Mouse (Mus musculus) lung, postnatal 0 days (tissue): Measurements from ENCODE around the gene Gpr171. TPM values are rescaled to one million over a fixed set of nuclear protein-coding genes. Genes with fewer than 3 reads are reported as not detected.
"Not testable (repeated sequence)": the region's sequence is repeated elsewhere in the genome, so short reads cannot be mapped to it uniquely, and the experiment has no call there.

ENCODE experiments used
- ATAC-seq: fragments of 200-750 bp; cut with Nextera tagmentation; 2 replicates; pipeline ENCODE4 v1.8.0; 2017; ENCODE audit warnings: moderate library complexity
- DNase-seq: peaks from one replicate; pipeline ENCODE4 v3.0.0-alpha.2; 2016; ENCODE audit warnings: low spot score
- H3K27ac ChIP-seq: fragments of 300-500 bp; sonication (generic); 2 replicates; pipeline ENCODE4 v1.5.1; 2014; ENCODE audit warnings: antibody characterized with exemption, mild to moderate bottlenecking, low read length, mixed read lengths
- H3K27me3 ChIP-seq: fragments of 300-500 bp; sonication (generic); replicated peaks from 2 replicates; pipeline ENCODE4 v1.6.1; 2014; ENCODE audit warnings: low read length, mixed read lengths; ENCODE audit not compliant: insufficient read depth
- H3K36me3 ChIP-seq: fragments of 300-500 bp; sonication (generic); 2 replicates; pipeline ENCODE4 v1.6.1; 2014; ENCODE audit warnings: low read length, mixed read lengths; ENCODE audit not compliant: insufficient read depth
- H3K4me1 ChIP-seq: fragments of 300-500 bp; sonication (generic); 2 replicates; pipeline ENCODE4 v1.6.1; 2014; ENCODE audit warnings: antibody characterized with exemption, low read depth, low read length, mixed read lengths; ENCODE audit not compliant: insufficient read depth
- H3K4me2 ChIP-seq: fragments of 300-500 bp; sonication (generic); replicated peaks from 2 replicates; pipeline ENCODE4 v1.6.1; 2014; ENCODE audit warnings: low read depth, mild to moderate bottlenecking, low read length, moderate library complexity, mixed read lengths
- H3K4me3 ChIP-seq: fragments of 300-500 bp; sonication (generic); 2 replicates; pipeline ENCODE4 v1.5.1; 2014; ENCODE audit warnings: low read depth, low read length
- H3K9ac ChIP-seq: fragments of 300-500 bp; sonication (generic); replicated peaks from 2 replicates; pipeline ENCODE4 v1.6.1; 2014; ENCODE audit warnings: low read depth, mild to moderate bottlenecking
- H3K9me3 ChIP-seq: fragments of 300-500 bp; sonication (generic); 2 replicates; pipeline ENCODE4 v1.6.1; 2016; ENCODE audit warnings: low read length, mixed read lengths
- CTCF ChIP-seq: IDR thresholded peaks from 2 replicates; pipeline ENCODE4 v1.5.1; 2016; ENCODE audit warnings: antibody characterized with exemption, mild to moderate bottlenecking
- EP300 ChIP-seq: IDR thresholded peaks from 2 replicates; pipeline ENCODE4 v1.6.1; 2016; ENCODE audit warnings: antibody characterized with exemption, mild to moderate bottlenecking, control low read depth
- WGBS: fragments of 180-500 bp; shearing (Covaris S2); extraction: QIAGEN DNeasy Blood & Tissue Kit; methylation state at CpG from one replicate; pipeline ENCODE4 v1.1.7; 2014; 5-methylcytosine and 5-hydroxymethylcytosine counted together
- polyA plus RNA-seq: library from polyadenylated mRNA; unstranded; fragments of >200 nt; fragmentation: Nextera tagmentation; extraction: Ambion mirVana; gene quantifications from 2 replicates; pipeline ENCODE4 v1.2.1, GENCODE M21; 2015

Gpr171 gene
- polyA plus RNA-seq, 1 experiment from 2014 or later = 1.1 TPM

- no peaks in the 10 kb centered on the region for H3K9me3 ChIP-seq
- H3K36me3 ChIP-seq = no peaks in the 10 kb centered on the region
- no peak overlapping the region; the same call in 1 of the 2 replicates for H3K4me2 ChIP-seq
- ATAC-seq = no peak
- WGBS = 47% methylated on average over 7 of the region's 7 CpGs
- TF ChIP-seq EP300 (no peak), CTCF (no peak)
- no peak for DNase-seq
- H3K4me1 ChIP-seq = no peaks in the 10 kb centered on the region
- no peak overlapping the region for H3K9ac ChIP-seq
- no peak overlapping the region for H3K4me3 ChIP-seq
- no peak overlapping the region for H3K27ac ChIP-seq
- H3K27me3 ChIP-seq = no peaks in the 10 kb centered on the region
Observed at GRCm38 (mm10) chr3:59121780-59122449, 20.3 kb upstream of the Gpr171 start.

DNA sequence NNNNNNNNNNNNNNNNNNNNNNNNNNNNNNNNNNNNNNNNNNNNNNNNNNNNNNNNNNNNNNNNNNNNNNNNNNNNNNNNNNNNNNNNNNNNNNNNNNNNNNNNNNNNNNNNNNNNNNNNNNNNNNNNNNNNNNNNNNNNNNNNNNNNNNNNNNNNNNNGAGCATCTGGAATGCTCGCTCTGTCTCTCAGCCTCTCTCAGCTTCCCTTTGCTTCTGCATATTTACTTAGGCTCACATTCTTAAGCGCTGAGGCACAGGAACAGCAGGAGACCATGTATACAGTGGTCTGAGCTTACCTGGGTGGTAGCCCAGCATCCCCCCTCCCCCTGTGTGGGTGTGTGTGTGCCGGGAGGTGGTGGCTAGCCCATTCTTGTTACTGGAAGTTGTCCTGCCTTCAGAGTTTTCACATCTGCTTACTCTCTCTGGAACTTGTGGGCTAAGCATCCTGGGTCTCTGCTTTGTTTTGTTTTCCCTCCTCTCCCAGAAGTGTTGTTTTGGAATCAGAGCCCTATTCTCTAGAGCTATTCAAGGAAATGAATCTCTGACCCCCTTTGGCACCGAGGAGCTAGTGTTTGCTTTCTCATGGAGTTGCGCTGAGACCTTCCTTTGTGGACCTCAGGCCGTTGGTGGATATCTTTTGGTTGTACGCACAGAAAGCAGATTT, 19.6 kb upstream of the Gpr171 start:
- Histone ChIP-seq H3K27ac (no peak overlapping the region), H3K9me3 (no peaks in the 10 kb centered on the region), H3K9ac (no peak overlapping the region), H3K27me3 (no peaks in the 10 kb centered on the region), H3K4me1 (no peaks in the 10 kb centered on the region), H3K4me2 (no peak overlapping the region; the same call in 1 of the 2 replicates), H3K4me3 (no peak overlapping the region), H3K36me3 (no peaks in the 10 kb centered on the region)
- peak; percentile 42 for ATAC-seq
- 25% methylated on average over 7 of the region's 7 CpGs for WGBS
- DNase-seq = no peak
- TF ChIP-seq EP300 (no peak), CTCF (no peak)

GRCm38 (mm10) chr3:59113973-59114517, 12.4 kb upstream of the Gpr171 start:
- ATAC-seq = peak; percentile 33; the same call in 1 of the 2 replicates

DNA sequence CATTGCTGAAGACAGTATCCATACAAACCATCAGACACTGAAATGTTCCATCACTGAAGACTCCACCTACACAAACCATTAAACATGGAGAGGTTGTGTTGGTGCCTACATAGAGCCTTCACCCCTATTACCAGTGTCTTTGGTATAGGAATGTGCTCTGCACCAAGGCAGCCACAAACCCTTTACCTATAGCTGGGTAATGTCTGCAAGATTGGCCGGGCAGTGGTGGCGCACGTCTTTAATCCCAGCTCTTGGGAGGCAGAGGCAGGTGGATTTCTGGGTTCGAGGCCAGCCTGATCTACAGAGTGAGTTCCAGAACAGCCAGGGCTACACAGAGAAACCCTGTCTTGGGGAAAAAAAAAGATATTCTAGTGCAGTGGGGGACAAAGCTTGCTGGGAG, 11.7 kb upstream of the Gpr171 start:
- not testable (repeated sequence) for H3K9ac ChIP-seq, H3K36me3 ChIP-seq, ATAC-seq, DNase-seq, H3K4me1 ChIP-seq, H3K27ac ChIP-seq, H3K9me3 ChIP-seq, H3K4me2 ChIP-seq, H3K4me3 ChIP-seq, H3K27me3 ChIP-seq
- 89% methylated on average over 4 of the region's 4 CpGs for WGBS

More at GRCm38 (mm10) chr3:59113973-59114517, 12.4 kb upstream of the Gpr171 start:
- Histone ChIP-seq H3K9me3 (no peaks in the 10 kb centered on the region), H3K4me3 (no peak overlapping the region), H3K4me1 (no peaks in the 10 kb centered on the region), H3K27me3 (no peaks in the 10 kb centered on the region), H3K27ac (no peak overlapping the region), H3K9ac (no peak overlapping the region), H3K4me2 (no peak overlapping the region), H3K36me3 (no peaks in the 10 kb centered on the region)
- TF ChIP-seq EP300 (no peak), CTCF (no peak)
- DNase-seq = no peak
- 64% methylated on average over 8 of the region's 8 CpGs for WGBS

DNA sequence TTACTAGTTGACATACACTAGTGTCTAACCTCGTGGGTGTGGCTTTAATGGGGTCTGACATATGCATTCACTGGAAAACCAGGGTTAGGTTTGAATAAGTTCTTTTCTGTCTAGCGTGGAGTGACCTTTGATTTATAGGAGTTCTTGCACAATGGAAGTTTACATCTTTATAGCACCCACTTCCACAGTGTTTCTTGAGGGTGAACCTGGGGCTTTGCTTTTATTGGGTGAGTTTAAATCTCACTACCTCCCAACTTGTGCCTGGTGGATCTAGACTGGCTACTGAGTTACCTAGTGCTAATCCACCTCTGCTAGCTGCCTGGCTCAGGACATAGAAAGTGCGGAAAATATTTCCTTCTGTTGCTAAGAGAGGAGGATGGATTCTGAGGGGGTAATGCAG, 10.3 kb upstream of the Gpr171 start:
- no peak for DNase-seq

DNA sequence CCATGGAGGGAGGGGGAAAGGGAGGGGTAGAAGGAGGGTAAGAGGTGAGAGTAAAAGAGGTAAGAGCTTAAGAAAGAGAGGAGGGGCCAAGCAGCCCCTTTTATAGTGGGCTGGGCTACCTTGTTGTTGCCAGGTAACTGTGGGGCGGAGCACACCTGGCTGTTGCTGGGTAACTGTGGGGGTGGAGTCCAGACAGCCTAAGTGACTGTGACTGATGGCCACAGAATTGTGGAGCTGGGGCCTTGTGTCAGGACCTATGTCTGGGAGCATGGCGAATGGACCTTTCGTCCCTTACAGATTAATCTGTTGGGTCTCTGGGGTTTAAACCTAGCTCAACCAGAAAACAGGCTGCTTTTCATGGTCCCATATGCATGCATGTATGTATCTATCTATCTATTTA, 8.2 kb upstream of the Gpr171 start:
- not testable (repeated sequence) for DNase-seq, ATAC-seq, H3K36me3 ChIP-seq, H3K4me3 ChIP-seq, H3K9me3 ChIP-seq, H3K27ac ChIP-seq, H3K4me2 ChIP-seq, H3K9ac ChIP-seq, H3K4me1 ChIP-seq, H3K27me3 ChIP-seq
- 100% methylated on average over 3 of the region's 3 CpGs for WGBS

More for the DNA sequence above, 10.3 kb upstream of the Gpr171 start:
- TF ChIP-seq EP300 (no peak), CTCF (no peak)
- ATAC-seq = no peak
- WGBS = 76% methylated on average over 3 of the region's 3 CpGs
- Histone ChIP-seq H3K27ac (no peak overlapping the region), H3K4me1 (no peaks in the 10 kb centered on the region), H3K27me3 (no peaks in the 10 kb centered on the region), H3K9me3 (no peaks in the 10 kb centered on the region), H3K4me3 (no peak overlapping the region), H3K4me2 (no peak overlapping the region), H3K36me3 (no peaks in the 10 kb centered on the region), H3K9ac (no peak overlapping the region)
